Mouse (Mus musculus): ENCODE results near the gene Rundc3b.

Gene Rundc3b

DNA sequence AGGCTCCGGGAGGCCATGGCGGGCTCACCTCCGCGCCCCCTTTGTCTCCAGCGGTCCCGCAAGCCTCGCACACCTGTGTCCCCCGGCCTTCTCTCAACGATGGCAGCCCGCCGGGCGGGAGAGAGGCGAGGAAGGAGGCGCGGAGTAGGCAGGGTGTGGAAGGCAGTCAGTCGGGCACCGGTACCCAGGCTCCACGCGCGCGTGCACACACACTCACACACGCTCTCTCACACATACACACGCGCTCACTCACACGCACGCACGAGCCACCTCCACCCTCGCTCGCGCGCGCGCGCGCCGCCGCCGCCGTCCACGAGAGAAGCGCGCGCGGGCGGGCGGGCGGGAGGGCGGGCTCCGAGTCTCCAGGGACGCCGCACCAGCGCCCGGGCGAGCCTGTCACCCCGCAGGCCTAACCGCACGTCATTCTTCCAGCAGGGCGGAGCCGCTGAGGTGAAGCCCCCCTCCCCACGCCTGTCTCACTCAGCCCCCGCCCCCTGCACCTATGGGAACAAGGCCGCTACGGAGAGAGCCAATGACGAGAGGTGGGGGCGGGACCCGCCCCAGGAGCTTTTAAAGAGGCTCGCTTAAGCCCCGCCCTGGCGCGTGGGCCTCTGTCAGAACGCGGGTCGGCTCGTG is at the start of gene Rundc3b:
Gene Rundc3b (minus strand): TSS at position 357 of the 636 bp plus-strand sequence.
- peak; percentile 31 for DNase-seq (ENCODE audit: extremely low read depth, low read depth, low spot score)

DNA sequence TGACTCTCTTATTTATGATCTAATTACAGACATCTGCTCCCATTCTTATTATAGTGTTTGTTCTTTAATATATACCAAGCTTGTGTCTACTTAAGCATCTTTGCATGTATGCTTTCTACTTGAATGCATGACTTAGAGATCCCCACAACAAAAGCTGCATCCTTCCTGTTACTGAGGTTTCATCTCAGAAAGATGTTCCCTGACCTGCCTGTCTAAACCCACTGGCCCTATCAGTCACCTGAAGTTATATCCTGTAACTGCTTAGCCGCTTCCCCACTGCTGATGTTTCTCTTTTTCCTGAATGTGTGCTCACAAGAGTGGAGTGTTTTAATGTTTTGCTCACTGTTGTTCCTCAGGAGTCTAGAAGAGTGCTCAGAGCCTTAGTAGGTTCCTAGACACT is 46.9 kb upstream of the Rundc3b start:
- no peak for DNase-seq (ENCODE audit: extremely low read depth, low read depth, low spot score)

DNA sequence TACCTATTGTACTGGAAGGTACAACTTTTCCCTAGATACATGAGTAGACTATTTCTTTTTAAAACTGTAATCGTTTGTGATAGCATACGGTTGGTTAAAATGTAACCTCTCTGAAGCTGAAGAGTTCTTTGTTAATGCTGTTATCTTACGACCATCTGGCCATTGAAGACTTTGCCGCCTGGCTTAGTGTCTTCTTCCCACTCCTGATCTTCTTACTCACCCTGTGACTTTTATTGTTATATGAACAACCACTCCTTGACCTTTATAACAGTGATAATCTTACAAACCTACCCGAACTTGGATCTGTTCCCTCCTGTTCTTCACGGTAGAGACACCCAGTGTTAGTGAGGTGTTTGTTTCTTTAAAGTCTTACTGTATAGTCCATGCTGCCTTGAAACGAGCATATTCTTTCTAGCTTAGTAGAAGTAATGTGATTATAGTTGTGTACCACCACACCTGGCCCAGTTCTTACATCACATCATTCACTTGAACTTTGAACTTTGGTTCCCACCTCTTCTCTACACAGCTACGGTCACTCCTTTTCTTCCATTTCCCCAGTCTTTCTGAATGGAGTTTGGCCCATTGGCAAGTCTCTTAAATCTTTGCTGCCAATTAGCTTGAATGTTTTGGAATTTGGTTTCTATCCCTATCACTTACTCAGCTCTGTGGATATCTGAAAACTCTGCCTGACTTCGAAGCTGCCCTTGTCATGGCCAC is 45.2 kb upstream of the Rundc3b start:
- DNase-seq (ENCODE audit: extremely low read depth, low read depth, low spot score): no peak

DNA sequence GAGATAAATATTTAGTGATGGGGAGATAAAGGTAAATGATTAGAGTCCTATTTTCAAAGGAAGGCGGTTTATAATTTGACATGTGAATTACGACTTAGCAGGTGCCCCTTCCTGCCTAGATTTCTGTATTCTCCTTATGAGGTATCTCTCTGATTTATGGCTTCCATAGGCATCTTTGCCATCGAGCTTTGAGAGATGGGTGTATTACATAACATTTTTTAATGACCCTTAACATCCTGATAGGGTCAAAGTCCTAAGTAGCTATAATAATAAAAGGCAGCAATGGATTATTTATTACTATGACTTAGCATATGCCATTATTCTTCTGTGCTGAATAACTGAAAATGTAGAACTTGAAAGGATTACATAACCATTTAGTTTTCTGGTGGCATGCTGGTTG is 41.9 kb upstream of the Rundc3b start:
- no peak for DNase-seq (ENCODE audit: extremely low read depth, low read depth, low spot score)

DNA sequence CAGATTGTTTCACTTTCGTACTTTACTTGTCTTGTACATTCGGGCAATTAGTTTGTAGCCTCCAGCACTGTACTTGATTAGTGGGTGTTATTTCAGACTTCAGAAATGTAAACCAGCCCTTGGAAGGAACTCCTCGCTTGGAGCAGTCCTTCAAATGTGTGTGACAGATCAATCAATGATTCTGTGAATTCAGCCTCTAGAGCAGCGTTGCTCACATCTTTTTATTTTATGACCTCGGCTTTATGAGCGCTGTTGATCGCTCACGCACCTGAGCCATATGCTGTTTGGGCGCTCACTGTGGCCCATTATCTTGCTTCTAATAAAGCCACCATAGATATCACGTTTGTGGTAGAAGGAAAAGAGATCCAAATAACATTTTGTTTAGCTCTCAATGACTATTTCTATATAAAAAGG is 38.0 kb upstream of the Rundc3b start:
- DNase-seq (ENCODE audit: extremely low read depth, low read depth, low spot score): no peak

DNA sequence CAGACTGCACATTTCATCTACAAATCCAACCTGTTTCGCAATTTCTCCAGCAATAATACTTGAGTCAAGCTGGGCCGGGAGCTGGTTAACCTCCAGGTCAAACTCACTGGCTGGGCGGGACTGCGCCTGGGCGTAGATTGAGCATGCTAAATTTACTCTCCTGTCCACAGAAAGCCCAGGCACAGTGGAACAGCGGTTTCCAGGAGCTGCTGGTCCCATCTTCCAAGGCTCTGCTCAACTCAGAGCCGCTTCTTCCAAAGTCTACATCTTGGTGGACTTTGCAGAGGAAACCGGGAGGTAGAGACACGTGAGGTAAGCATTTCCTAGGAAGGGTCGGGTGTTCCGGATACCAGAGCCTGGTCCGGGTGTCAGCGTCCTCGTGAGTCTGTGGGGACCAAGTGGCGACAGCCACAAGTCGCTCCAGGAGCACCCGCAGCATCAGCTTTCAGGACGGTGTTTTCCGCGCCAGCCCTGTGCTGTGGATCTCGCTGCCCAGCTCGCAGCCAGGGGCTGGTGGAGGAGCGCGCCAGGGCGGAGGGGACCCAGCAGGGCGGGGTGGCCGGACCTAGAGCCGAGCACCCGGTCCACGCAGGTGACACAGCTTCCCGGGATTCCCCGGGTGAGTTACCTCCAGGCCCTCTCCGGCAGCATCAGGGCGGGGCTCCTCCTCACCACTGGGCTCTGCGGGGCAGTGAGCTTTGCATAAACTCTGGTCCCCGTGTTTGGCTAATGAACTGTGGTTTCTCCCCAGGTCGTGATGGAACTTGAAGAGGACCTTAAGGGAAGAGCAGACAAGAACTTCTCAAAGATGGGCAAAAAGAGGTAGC is 37.4 kb upstream of the Rundc3b start, which contains the start of gene Abcb1a:
Gene Abcb1a (plus strand): TSS at position 167 of the 827 bp plus-strand sequence.
- DNase-seq (ENCODE audit: extremely low read depth, low read depth, low spot score): peak; percentile 13

DNA sequence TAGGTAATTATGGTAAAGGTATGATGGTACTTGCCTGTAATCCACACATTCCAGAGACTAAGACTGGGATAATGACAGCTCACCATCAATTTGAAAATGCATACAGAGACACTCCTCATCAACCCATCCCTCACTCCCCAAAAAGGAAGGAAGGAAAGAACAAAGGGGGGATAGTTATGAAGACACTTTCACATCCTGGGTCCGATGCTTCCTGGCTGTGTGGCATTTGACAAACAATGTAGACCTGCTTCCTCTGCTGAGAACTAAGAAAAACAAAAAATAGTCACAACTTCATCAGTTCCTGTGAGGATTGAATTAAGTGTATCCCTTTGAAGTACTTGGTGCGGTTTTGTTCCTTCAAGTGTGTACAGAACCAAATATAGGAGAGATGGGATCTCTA is 29.3 kb upstream of the Rundc3b start:
- DNase-seq (ENCODE audit: extremely low read depth, low read depth, low spot score): no peak

DNA sequence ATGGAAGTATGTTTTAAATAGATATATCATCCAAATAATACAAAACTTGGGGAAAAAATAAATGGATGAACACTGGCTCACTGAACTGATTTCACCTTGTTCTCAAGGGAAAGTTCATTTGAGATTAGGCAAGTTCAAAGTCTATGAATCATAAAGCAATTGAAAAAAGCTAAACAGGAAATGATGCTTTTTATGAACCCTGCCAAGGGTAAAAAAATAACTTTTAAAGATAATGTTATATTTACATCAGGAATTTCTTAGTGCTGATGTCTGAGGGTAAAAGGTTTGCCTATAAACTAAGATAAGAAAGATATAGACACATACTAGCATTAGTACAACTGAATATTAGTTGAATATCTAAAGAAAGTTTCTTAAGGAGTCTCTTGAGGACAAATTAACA is 26.0 kb upstream of the Rundc3b start:
- no peak for DNase-seq (ENCODE audit: extremely low read depth, low read depth, low spot score)

DNA sequence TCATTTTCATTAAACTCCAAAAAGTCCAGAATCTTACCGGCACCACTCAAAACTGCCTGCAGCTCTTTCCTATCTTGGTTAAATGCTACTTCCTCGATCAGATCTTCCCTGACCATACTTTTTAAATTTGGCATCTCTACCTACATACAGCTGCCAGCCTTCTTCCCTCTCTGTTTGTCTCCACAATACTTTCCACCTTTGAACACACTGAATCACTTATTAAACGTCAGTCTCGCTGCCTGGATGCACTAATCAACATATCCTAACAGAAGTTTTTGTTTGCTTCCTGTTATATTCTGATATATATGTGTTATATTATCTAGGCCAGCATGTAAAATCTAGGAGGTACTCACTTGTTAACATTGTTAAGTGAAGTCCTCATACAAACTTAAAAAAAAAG is 25.5 kb upstream of the Rundc3b start:
- DNase-seq (ENCODE audit: extremely low read depth, low read depth, low spot score): no peak

DNA sequence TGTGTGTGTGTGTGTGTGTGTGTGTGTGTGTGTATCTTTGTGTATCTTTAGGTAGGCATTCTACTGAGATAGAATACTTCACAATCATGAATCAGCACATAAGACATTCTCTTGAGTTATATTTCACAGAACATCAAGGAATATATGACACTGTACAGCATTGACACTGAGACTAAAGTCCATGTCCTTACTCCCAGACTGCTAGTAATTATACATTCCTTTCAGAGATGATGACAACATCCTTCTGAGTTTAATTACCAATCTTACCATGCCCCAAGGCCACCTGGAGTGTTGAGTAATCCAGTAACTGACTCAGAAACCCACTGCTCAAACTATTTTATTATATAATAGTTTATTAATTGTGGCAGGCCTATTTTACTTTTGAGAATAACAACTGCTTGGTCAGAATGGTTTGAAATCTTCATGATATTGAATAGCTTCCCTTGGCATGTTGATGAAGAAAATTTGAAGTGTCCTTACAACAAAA is 11.8 kb upstream of the Rundc3b start:
- DNase-seq (ENCODE audit: extremely low read depth, low read depth, low spot score): no peak

DNA sequence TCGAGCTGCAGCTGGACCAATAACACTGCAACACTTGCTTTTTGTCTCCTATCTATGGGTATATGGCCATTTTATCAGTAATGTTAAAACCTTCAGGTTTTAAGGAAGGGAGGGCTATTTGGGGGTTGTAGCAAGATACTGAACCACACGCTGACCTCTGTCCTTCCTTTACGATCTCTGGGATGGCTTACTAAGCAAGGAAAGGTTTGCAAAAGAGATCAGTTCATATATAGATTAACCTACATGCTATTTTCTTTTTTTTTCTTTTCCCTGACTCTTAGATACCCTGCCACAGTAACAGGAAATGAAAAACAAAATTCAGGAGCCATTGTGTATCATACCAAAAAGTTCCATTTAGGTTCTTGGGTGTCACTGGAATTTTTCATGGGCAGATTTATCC is 10.1 kb upstream of the Rundc3b start:
- no peak for DNase-seq (ENCODE audit: extremely low read depth, low read depth, low spot score)

DNA sequence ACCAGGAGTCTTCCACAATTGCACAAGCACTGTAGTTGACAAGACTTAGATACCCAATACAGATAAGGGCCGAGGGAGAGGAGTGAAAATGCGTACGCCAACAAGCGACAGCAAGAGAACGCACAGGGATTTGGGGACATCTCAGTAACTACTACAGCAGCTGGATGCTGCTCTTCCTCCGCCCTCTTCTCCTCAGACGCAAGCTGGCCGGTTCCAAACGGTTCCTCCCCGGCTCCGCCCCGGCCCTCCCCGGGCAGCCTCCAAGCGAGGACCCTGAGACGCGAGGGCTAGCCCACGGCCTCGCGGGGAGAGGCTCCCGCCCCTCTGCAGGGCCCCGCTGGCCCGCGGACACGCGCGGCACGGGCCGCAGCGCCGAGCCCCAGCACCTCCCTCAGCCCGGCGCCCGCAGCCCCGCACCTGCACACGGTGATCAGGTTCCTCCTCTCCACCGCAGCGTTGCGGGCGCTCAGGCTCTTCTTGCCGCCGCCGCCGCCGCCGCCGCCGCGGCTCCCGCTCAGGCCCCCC is 619 bp downstream of the Rundc3b start:
- peak; percentile 3 for DNase-seq (ENCODE audit: extremely low read depth, low read depth, low spot score)

DNA sequence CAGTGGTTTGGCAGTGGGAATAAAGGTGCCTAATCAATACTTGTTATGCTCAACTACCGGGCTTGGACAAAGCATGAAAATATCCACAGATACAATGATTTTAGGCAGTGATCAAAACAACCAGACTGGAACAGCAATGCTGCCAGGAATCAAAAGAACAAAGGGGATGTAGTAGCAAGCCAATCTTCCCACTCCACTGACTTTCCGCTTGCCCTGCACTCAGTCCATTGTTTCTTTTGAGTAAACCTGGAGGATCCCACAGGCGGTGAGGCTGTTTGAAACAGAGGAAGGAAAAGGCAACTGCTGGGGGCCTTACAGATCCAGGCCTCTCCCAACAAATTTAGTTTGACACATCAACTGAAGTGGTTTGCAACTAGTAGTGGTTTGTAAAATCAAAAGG is 51.6 kb downstream of the Rundc3b start:
- DNase-seq (ENCODE audit: extremely low read depth, low read depth, low spot score): no peak

DNA sequence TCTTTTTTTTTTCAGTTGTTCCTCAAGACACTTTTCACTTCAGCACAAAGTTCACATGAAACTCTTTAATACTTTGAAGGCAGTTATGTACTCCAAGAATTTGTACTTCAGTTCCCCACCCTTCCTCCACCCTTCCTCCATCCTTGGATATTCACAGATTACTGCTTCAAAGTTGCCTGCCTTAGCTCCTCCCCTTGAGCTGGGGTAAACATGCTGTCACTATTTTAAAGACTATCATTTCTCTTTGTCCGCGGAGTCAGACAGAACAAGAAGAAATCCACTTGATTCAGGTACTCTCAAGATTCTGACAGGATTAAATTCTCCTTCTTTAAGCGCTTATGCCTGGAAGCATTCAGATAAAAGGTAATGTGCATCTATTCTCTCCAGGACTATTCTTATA is 55.9 kb downstream of the Rundc3b start:
- DNase-seq (ENCODE audit: extremely low read depth, low read depth, low spot score): no peak

DNA sequence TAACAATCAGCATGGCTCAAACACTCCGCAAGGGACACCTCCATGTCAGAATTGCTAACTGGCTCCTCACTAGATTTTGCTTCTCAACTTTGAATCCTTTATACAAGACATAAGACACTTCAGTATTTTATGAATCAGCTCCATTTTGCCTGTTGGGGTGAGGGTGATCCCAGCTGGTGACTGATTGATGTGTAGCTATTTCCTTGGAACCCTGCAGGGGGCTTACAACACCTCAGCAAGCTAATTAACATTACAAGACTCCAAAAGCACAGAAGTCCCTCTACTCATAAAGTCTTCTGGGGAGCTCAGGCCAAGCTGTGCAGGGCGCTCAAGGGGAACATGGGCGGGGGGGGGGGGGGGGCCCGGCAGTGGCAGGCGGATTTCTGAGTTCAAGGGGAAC is 78.2 kb downstream of the Rundc3b start:
- no peak for DNase-seq (ENCODE audit: extremely low read depth, low read depth, low spot score)

DNA sequence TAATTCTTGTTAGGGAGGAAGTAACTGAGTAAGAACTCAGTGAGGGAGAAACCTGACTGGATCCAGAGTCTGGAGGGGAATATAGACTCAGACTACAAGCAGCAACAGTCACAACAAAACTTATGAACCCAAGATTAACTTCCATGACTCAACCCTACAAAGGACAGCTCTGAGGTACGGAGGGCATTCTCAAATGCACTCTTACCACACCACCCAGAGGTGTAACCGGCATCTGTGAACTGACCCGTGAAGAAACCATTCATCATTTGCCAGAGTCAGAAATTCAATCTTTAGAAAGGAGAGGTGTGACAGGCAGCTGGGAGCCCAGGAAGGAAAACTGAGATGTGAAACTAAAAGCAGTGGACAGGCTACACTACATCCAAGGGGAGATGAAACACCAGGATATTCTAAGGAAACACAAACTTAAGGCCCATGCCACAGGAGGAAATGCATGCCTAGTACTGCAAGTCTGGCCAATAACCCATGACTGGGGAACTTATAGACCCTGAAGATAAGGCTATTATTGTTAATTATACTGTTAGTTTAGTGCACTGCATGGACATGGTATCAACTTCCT is 80.0 kb downstream of the Rundc3b start:
- no peak for DNase-seq (ENCODE audit: extremely low read depth, low read depth, low spot score)

DNA sequence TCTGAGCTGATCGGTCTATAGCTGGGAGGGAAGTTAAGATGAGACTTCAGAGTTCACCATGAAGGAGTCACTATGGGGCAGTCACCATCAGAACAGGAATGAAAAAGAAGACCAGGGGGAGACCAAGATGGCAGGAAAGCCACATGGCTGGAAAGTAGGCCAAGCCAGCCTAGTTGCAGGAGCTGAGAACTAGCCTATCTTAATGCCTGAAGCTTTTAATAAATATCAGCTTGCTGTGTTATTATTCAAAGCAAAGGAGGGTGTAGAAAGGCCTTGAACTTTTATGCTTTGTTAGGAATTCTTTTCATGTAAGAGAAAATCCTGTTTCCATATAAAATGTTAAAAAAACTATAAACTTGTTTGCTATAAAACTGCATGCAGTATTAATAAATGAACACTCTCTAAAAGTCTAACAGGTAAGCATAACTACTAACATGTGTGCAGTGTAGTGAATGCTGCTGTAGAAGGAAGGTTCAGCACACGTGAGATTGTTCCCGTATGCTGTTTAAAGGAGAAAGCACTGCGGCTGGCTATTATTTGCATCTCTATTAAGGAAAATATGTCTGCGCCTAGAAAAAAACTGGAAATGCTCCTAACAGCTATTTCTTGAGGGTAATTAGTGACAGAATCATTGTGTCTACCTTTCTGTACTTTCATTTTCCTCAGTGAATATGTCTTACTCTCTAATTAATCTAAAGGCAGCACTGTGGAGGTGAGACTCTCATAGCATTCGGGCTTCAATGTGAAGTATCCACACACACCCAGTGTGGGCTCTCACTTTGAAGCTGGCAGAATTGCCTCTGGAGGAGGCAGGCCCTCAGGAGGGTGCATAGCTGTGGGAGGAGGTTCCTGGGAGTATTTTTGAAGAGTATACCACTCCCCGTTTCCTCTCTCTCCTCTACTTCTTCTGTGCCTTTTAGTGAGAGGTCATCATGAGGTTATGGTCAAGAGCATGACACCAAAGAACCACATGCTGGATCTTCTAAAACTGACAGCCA is 81.3 kb downstream of the Rundc3b start:
- DNase-seq (ENCODE audit: extremely low read depth, low read depth, low spot score): no peak

DNA sequence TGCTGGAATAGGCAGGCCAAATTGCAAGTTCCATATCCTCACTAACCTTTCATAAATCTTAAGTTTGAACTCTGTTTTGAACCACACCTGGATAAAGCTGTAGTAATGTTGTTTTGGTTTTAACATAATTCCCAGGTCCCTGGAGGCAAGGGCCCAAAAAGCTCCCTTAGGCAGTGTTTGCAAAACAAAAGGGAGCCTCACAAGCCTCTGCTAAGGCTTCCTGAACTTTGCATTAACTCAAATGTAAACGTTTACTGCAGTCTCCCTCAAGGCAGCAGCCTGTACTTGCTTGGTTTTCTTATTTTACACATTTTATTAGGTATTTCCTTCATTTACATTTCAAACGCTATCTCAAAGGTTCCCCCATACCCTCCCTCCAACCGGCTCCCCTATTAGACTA is 103.7 kb downstream of the Rundc3b start:
- DNase-seq (ENCODE audit: extremely low read depth, low read depth, low spot score): no peak

DNA sequence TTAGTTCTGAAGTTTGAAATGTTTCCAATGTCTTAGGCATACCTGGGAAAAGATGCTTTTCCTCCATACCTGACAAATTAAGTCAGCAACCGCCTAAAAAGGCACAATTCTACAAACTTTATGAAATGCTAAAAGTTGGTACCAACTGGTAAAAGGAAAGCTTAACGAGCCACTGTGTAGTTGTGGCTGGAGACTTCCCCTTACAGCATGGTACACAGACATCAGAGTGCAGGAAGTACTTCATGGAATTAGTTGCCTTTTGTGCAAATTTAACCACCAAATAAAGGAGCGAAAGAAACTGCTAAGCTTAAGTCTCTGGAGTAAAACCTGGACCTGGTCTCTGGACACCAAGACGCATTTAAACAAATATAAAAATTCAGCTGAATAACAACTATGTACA is 131.0 kb downstream of the Rundc3b start:
- no peak for DNase-seq (ENCODE audit: extremely low read depth, low read depth, low spot score)
